Mouse (Mus musculus) forebrain, embryonic 10.5 days (tissue): ENCODE data around the gene Igfbp3. TPM values are rescaled to one million over a fixed set of nuclear protein-coding genes. Genes with fewer than 3 reads are reported as not detected.

ENCODE experiments used
- DNase-seq: peaks from one replicate; pipeline ENCODE4 v3.0.0-alpha.2; 2017; ENCODE audit warnings: low spot score; ENCODE audit errors: extremely low spot score
- H3K27ac ChIP-seq: fragments of 300-500 bp; sonication (generic); 2 replicates; pipeline ENCODE4 v1.5.1; 2016; ENCODE audit warnings: mild to moderate bottlenecking
- H3K27me3 ChIP-seq: fragments of 300-500 bp; sonication (generic); 2 replicates; pipeline ENCODE4 v1.6.1; 2016; ENCODE audit warnings: mild to moderate bottlenecking; ENCODE audit not compliant: poor library complexity, severe bottlenecking
- H3K36me3 ChIP-seq: fragments of 300-500 bp; sonication (generic); replicated peaks from 2 replicates; pipeline ENCODE4 v1.6.1; 2016; ENCODE audit warnings: mild to moderate bottlenecking, moderate library complexity
- H3K4me1 ChIP-seq: fragments of 300-500 bp; sonication (generic); 2 replicates; pipeline ENCODE4 v1.6.1; 2016
- H3K4me3 ChIP-seq: fragments of 300-500 bp; sonication (generic); 2 replicates; pipeline ENCODE4 v1.5.1; 2016; ENCODE audit warnings: mild to moderate bottlenecking, moderate library complexity
- H3K9me3 ChIP-seq: fragments of 300-500 bp; sonication (generic); 2 replicates; pipeline ENCODE4 v1.6.1; 2016; ENCODE audit warnings: mild to moderate bottlenecking, moderate library complexity
- WGBS: fragments of 180-500 bp; shearing (Covaris S2); methylation state at CpG from one replicate; pipeline ENCODE4 v1.1.7; 2016; 5-methylcytosine and 5-hydroxymethylcytosine counted together
- polyA plus RNA-seq: library from polyadenylated mRNA; unstranded; fragments of >200 nt; fragmentation: Nextera tagmentation; extraction: Ambion mirVana; gene quantifications from 2 replicates; pipeline ENCODE4 v1.2.1, GENCODE M21; 2016

Igfbp3 gene
- polyA plus RNA-seq, 1 experiment from 2014 or later, result 16.6 TPM

DNA sequence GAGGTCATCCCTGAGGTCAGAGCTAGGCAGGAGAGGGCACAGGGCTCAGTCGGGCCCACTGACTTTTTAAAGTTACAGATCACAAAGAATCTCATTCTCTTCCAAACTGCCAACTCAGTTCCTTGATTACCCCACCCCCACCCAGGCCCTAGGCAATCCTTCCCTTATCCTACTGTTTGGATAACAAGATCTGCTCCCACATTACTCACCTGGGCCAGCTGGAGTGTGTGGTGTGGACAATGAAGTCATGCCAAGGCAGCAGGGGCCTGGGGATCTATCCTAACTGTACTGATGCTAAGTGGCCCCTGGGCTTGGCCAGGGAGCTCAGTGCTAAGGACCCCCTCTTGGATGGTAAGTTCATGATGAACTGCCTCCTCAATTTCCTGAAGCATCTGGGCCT lies 29.3 kb downstream of the Igfbp3 start:
- Histone ChIP-seq H3K9me3 (no peaks in the 10 kb centered on the region; the same call in 1 of the 2 replicates), H3K4me1 (peaks cover 57% of the 10 kb centered on the region), H3K27ac (0 out of 2 replicates have a peak overlapping the region, but pooled peaks have one; percentile 13), H3K36me3 (no peaks in the 10 kb centered on the region), H3K4me3 (no peak overlapping the region), H3K27me3 (peaks cover 5% of the 10 kb centered on the region; the same call in 1 of the 2 replicates)
- no peak for DNase-seq
- 28% methylated on average over 1 of the region's 1 CpGs for WGBS

DNA sequence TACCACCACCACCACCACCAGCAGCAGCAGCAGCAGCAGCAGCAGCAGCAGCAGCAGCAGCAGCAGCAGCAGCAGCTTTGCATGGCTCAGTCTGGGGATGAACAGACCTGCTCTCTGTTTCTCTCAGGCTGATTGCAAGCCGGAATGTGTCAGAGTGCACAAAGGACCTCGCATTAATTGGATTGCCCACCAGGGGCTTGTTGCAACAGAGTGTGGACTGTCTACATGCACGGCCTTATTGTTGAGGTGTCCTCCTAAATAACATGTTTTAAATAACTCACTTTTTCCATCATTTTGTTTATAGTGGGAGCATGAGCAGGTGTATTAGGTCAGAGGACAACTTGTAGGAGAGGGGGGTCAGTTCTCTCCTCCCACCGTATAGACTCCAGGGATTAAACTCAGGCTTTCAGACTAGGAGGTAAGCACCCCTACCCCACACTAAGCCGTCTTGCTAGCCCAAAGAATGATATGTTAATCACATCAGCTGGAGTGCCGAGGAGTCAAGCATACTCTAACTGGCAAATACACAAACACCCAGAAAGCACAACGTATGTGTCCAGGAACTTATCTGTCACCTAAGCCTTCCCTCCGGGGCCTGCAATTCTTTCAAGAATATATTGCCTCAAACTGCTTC lies 31.2 kb downstream of the Igfbp3 start:
- Histone ChIP-seq H3K27ac (0 out of 2 replicates have a peak overlapping the region, but pooled peaks have one; percentile 48), H3K9me3 (no peaks in the 10 kb centered on the region; the same call in 1 of the 2 replicates), H3K27me3 (peaks cover 5% of the 10 kb centered on the region; the same call in 1 of the 2 replicates), H3K36me3 (no peaks in the 10 kb centered on the region), H3K4me3 (no peak overlapping the region), H3K4me1 (peaks cover 55% of the 10 kb centered on the region)
- 22% methylated on average over 8 of the region's 8 CpGs for WGBS
- DNase-seq, result peak; percentile 43

DNA sequence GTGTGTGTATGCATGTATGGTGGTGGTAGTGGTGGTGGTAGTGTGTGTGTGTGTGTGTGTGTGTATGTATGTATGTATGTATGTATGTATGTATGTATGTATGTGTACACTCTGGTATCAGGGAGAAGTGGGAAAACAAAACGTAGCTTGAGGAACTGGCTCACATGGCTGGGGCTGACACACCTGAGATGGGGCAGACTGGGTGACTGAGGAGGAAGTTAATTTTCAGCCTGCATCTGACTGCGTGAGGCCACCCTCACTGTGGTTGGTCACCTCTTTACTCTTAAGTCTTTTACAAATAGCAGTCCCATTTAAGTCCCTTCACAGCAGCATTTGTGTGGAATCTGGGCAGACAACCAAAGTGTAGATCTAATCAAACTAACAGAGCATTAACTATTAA lies 34.4 kb downstream of the Igfbp3 start:
- Histone ChIP-seq H3K27me3 (no peaks in the 10 kb centered on the region), H3K4me1 (peaks cover 30% of the 10 kb centered on the region), H3K27ac (no peak overlapping the region), H3K9me3 (no peaks in the 10 kb centered on the region; the same call in 1 of the 2 replicates), H3K4me3 (no peak overlapping the region), H3K36me3 (no peaks in the 10 kb centered on the region)
- DNase-seq, result no peak
- WGBS, result 92% methylated on average over 2 of the region's 2 CpGs

DNA sequence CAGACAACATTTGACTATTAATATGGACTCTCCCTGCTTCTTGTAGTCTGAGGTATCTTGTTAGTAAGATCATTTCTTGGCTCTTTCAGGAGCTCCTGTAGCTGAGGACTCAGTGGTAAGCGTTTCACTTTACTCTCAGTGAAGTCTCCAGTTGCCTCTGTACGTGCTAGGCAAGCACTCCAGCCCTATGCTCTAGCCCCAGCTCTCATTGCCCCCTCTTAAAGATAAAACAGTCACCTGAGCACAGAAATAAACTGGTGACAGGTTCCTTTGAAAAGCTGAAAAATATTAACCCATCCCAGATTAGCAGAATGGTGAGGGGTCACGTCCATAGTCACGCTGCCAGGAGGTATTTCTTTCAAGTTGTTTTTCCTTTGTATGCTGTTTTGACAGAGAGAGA lies 35.0 kb downstream of the Igfbp3 start:
- H3K4me3 ChIP-seq, result no peak overlapping the region
- 86% methylated on average over 4 of the region's 4 CpGs for WGBS

DNA sequence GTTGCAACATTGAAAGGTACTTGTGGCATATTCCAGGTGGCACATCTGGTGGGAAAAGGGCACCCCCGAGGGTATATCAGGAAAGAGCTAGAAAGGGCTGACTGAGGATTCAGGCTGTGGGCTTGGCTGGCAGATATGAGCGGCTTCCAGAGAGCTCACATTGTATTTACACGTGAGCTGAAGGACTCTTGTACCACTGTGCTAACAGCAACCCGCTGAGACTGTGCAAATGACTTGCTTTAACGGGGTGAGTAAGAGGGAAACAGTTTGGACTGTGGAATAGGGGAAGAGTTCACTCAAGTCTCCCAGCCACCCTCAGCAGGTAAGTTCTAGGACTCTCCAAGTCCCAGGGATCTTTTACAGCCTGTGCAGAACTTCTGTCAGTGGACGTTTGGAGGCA lies 40.1 kb downstream of the Igfbp3 start:
- no peaks in the 10 kb centered on the region for H3K27me3 ChIP-seq
- WGBS, result 92% methylated on average over 6 of the region's 6 CpGs
- DNase-seq, result no peak
- H3K27ac ChIP-seq, result no peak overlapping the region
- H3K4me1 ChIP-seq, result no peaks in the 10 kb centered on the region
- no peaks in the 10 kb centered on the region for H3K9me3 ChIP-seq
- H3K4me3 ChIP-seq, result no peak overlapping the region
- H3K36me3 ChIP-seq, result peaks cover 7% of the 10 kb centered on the region

More for the DNA sequence above, 35.0 kb downstream of the Igfbp3 start:
- no peaks in the 10 kb centered on the region for H3K36me3 ChIP-seq
- H3K27me3 ChIP-seq, result no peaks in the 10 kb centered on the region
- H3K27ac ChIP-seq, result no peak overlapping the region
- H3K9me3 ChIP-seq, result no peaks in the 10 kb centered on the region; the same call in 1 of the 2 replicates
- no peak for DNase-seq
- H3K4me1 ChIP-seq, result peaks cover 24% of the 10 kb centered on the region

DNA sequence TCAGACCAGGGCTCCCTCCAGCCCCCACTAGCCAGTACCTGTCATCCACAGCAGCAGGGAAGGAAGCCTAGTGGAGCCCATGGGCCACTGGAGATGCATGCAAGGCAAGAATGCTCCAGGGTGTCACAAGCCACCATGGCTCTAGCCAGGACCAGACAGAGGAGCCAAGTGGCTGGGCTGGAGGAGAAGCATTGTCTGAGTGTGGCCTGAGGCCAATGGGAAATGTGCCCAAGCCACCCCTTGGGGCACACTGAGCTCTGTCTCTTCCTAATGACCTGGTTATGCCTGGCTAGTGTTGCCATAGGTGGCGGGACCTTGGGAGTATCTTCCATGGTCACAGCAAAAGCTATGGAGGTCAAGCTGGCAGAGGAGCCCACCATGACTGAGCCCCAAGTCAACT lies 44.1 kb downstream of the Igfbp3 start:
- Histone ChIP-seq H3K4me1 (no peaks in the 10 kb centered on the region), H3K9me3 (no peaks in the 10 kb centered on the region), H3K27ac (no peak overlapping the region), H3K36me3 (peaks cover 7% of the 10 kb centered on the region), H3K4me3 (no peak overlapping the region), H3K27me3 (no peaks in the 10 kb centered on the region)
- no peak for DNase-seq
- WGBS, result 94% methylated on average over 1 of the region's 1 CpGs

DNA sequence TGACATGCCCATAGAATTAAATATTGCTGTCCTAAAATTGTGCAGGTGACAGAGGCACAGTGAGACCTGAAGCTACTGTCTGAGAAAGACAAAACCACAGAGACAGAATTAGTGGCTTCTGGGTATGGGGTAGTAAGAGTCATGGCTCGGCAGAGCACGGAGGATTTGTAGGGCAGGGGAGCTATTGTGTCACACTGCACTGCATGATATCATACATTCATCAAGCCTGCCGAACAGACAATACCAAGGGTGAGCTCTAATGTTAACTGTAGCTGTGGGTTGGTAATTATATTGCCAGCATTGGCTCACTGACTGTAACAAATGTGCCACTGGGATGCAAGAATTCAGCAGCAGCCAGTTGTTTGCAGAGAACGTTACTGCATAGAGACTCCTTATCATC lies 49.3 kb downstream of the Igfbp3 start:
- H3K36me3 ChIP-seq, result peaks cover under 1% of the 10 kb centered on the region; the same call in 1 of the 2 replicates
- no peaks in the 10 kb centered on the region for H3K9me3 ChIP-seq
- no peak overlapping the region for H3K4me3 ChIP-seq
- WGBS, result 77% methylated on average over 4 of the region's 4 CpGs
- no peak for DNase-seq
- no peak overlapping the region for H3K27ac ChIP-seq
- H3K27me3 ChIP-seq, result no peaks in the 10 kb centered on the region
- peaks cover 23% of the 10 kb centered on the region for H3K4me1 ChIP-seq

DNA sequence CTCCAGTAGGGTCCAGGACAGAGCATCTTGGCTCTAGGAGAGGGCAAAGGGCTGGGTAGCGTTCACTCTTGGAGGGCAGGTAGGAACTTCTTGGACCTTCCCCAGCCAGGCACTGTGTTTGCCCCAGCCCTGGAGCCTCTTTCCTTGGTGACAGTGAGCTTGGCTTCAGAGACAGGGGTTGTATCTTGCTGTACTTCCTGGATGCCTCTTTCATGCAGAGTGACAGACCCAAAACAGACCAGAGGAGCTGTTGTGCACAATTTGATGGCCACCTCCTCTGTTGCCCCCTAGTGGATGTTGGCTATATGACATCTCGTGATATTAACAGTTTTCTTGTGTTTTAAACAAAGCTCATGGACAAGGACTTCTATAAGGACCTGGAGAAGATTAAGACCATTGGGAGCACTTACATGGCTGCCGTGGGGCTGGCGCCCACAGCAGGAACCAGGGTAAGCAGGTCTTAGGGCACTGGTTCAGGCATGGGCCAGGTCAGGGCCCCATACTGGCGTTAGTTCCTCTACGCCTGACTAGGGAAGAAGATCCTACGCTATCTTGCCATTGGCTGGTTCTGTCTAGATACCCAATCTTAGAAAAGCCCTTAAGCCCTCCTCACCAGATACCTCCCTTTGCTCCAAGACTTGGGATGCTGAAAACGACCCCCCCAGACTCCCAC lies 52.1 kb downstream of the Igfbp3 start:
- Histone ChIP-seq H3K9me3 (no peaks in the 10 kb centered on the region), H3K36me3 (no peaks in the 10 kb centered on the region), H3K27me3 (no peaks in the 10 kb centered on the region), H3K4me3 (no peak overlapping the region), H3K27ac (peak overlapping the region; percentile 67), H3K4me1 (peaks cover 23% of the 10 kb centered on the region)
- WGBS, result 76% methylated on average over 8 of the region's 8 CpGs
- DNase-seq, result peak; percentile 36

DNA sequence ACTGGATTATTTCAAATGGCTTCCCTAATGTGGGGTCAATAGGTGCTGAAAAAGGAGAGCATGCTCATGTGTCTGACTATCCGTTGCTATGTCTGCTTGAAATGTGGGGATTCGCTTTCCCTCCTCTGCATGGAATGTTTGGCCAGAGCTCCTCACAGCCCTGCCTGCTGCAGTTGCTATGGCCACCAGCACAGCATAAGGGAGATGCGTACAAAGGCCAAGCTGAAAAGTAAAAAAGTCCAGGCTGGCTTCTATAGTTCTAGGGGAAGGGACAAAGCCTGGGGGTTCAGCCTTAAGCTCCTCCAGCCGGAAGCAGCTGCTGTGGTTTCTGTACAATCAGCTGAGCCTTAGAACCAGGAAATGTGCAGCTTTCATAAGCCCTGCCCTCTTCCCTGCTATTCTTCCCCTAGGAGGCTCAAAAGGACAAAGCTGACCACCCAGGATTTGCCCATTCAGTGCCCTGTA lies 53.1 kb downstream of the Igfbp3 start:
- Histone ChIP-seq H3K4me3 (no peak overlapping the region), H3K36me3 (no peaks in the 10 kb centered on the region), H3K27ac (peak overlapping the region; percentile 67), H3K9me3 (no peaks in the 10 kb centered on the region), H3K4me1 (peaks cover 23% of the 10 kb centered on the region), H3K27me3 (no peaks in the 10 kb centered on the region)
- DNase-seq, result peak; percentile 27
- WGBS, result 59% methylated on average over 4 of the region's 4 CpGs

DNA sequence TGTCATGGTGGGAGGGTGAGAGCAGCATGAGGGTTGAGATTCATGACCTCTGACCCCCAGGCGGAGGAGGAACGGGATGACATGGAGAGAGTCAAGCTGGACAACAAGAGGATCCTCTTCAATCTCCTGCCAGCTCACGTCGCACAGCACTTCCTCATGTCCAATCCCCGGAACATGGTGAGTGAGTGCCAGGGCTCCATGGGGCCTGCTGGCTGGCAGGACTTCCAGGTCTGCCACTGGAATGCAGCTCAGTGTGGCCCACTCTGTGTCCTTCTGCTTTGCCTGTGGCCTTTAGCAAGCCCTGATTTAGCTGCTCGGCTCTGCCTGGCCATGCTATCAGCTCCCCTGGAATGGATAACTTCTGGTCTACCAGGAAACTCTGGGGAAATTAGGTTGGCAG lies 53.6 kb downstream of the Igfbp3 start:
- Histone ChIP-seq H3K27me3 (no peaks in the 10 kb centered on the region), H3K4me1 (peaks cover 23% of the 10 kb centered on the region), H3K4me3 (no peak overlapping the region), H3K36me3 (no peaks in the 10 kb centered on the region), H3K9me3 (no peaks in the 10 kb centered on the region), H3K27ac (peak overlapping the region; percentile 67)
- 88% methylated on average over 6 of the region's 6 CpGs for WGBS
- DNase-seq, result no peak

DNA sequence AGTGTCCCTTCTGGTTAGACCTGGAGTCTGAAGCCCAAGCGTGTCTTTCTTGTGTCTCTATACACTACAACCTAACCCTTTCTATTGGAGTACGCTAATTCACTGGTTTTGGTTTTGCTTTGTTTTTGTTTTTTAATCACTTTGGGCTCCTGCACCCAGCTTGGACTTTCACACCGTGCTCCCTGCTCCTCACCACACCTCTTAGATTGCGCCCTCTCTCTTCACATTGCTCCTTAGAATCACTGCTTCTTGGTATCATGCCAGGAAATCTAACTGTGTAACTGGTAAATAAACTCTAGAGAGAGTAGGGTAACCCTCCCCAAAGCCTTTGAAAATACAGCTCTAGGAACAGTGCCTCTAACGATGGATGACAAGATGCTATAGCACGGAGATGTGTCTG lies 55.5 kb downstream of the Igfbp3 start:
- Histone ChIP-seq H3K4me1 (peaks cover 16% of the 10 kb centered on the region), H3K27me3 (no peaks in the 10 kb centered on the region), H3K27ac (no peak overlapping the region), H3K36me3 (no peaks in the 10 kb centered on the region), H3K4me3 (no peak overlapping the region), H3K9me3 (no peaks in the 10 kb centered on the region)
- no peak for DNase-seq
- 91% methylated on average over 6 of the region's 6 CpGs for WGBS

DNA sequence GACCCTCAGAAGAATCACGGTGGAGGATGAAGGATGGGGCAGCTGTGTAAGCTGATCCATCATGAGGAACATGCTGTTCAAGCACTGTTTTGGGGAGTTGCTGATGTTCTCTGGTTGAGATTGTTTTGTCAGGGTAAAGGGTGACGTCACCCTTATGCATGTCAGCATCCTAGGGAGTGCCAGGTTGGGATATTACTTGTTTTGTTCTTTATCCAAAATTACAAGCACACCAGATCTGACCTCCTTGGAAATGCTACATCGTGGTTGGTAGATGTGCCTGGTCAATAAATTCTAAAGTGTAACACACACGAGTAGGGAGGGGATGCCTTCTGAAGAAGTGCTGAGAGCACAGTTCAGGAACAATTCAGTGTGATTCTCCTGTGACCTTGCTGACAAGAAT lies 57.3 kb downstream of the Igfbp3 start:
- no peaks in the 10 kb centered on the region for H3K36me3 ChIP-seq
- DNase-seq, result no peak
- no peak overlapping the region for H3K27ac ChIP-seq
- 82% methylated on average over 4 of the region's 4 CpGs for WGBS
- no peaks in the 10 kb centered on the region for H3K27me3 ChIP-seq
- peaks cover 15% of the 10 kb centered on the region for H3K4me1 ChIP-seq
- no peaks in the 10 kb centered on the region for H3K9me3 ChIP-seq
- no peak overlapping the region for H3K4me3 ChIP-seq
